Mouse (Mus musculus) forebrain, embryonic 11.5 days (tissue): ENCODE measurements around the gene Dynlt1c. TPM values are rescaled to one million over a fixed set of nuclear protein-coding genes. Genes with fewer than 3 reads are reported as not detected.
"Not testable (repeated sequence)": the region's sequence is repeated elsewhere in the genome, so short reads cannot be mapped to it uniquely, and the experiment has no call there.

ENCODE experiments used
- ATAC-seq: fragments of 200-750 bp; cut with Nextera tagmentation; replicated peaks from 2 replicates; pipeline ENCODE4 v1.8.0; 2017; ENCODE audit warnings: moderate TSS enrichment; ENCODE audit not compliant: low FRiP score
- DNase-seq: peaks from one replicate; pipeline ENCODE4 v3.0.0-alpha.2; 2017; ENCODE audit warnings: low spot score
- H3K27ac ChIP-seq: fragments of 300-500 bp; sonication (generic); 2 replicates; pipeline ENCODE4 v1.5.1; 2014; ENCODE audit warnings: low read depth, low read length
- H3K27me3 ChIP-seq: fragments of 300-500 bp; sonication (generic); 2 replicates; pipeline ENCODE4 v1.6.1; 2014; ENCODE audit warnings: mild to moderate bottlenecking, low read length, mixed read lengths; ENCODE audit not compliant: control insufficient read depth, insufficient read depth
- H3K36me3 ChIP-seq: fragments of 300-500 bp; sonication (generic); 2 replicates; pipeline ENCODE4 v1.6.1; 2014; ENCODE audit warnings: mild to moderate bottlenecking, low read length, moderate library complexity, mixed read lengths; ENCODE audit not compliant: control insufficient read depth, insufficient read depth
- H3K4me1 ChIP-seq: fragments of 300-500 bp; sonication (generic); replicated peaks from 2 replicates; pipeline ENCODE4 v1.6.1; 2014; ENCODE audit warnings: low read length, mixed read lengths; ENCODE audit not compliant: control insufficient read depth, insufficient read depth
- H3K4me2 ChIP-seq: fragments of 300-500 bp; sonication (generic); 2 replicates; pipeline ENCODE4 v1.6.1; 2014; ENCODE audit warnings: low read depth, mild to moderate bottlenecking, low read length, moderate library complexity, mixed read lengths; ENCODE audit not compliant: severe bottlenecking
- H3K4me3 ChIP-seq: fragments of 300-500 bp; sonication (generic); 2 replicates; pipeline ENCODE4 v1.5.1; 2014; ENCODE audit warnings: low read depth, low read length
- H3K9ac ChIP-seq: fragments of 300-500 bp; sonication (generic); 2 replicates; pipeline ENCODE4 v1.6.1; 2014; ENCODE audit warnings: low read length
- H3K9me3 ChIP-seq: fragments of 300-500 bp; sonication (generic); 2 replicates; pipeline ENCODE4 v1.6.1; 2016; ENCODE audit warnings: low read length, mixed read lengths; ENCODE audit not compliant: control insufficient read depth
- WGBS: fragments of 180-500 bp; shearing (Covaris S2); extraction: QIAGEN DNeasy Blood & Tissue Kit; methylation state at CpG from one replicate; pipeline ENCODE4 v1.1.7; 2014; 5-methylcytosine and 5-hydroxymethylcytosine counted together
- polyA plus RNA-seq: library from polyadenylated mRNA; unstranded; fragments of >200 nt; fragmentation: Nextera tagmentation; extraction: Ambion mirVana; gene quantifications from 2 replicates; pipeline ENCODE4 v1.2.1, GENCODE M21; 2014

Dynlt1c gene
- polyA plus RNA-seq, 1 experiment from 2014 or later: 36.5 TPM

DNA sequence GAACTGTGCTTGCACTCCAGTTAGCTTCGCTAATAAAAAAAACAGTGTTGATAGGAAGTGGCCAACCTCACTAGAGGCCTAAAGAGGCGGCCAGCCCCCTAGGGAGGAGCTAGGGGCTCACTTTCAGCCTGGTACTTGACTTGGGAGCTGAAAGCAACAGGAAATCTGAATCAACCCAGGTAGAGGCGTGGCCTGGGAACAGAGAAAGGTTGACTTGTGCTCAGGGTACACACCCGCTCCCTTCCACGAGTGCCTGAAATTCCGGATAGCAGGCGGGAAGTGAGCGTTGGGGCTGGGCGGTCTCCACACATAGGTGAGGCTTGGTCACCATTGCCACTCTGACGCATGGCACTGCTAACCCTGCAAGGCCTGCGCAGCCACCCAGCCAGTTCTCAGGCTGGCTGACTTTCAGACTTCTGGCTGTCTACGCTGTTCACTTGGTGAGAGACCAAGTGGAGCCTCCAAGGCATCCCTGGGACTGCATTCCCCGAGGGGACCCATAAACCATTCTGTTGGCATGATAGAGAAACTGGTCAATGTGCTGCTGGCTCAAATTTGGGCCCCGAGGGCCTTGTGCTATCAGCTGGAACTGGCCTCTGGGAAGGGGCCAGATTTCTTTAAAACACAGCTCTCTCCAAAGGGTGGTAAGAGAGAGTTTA lies 39.4 kb downstream of the Dynlt1c start:
- H3K4me1 ChIP-seq, ATAC-seq, H3K27ac ChIP-seq, H3K4me3 ChIP-seq, H3K9ac ChIP-seq, H3K36me3 ChIP-seq, DNase-seq, H3K4me2 ChIP-seq, H3K9me3 ChIP-seq, H3K27me3 ChIP-seq: not testable (repeated sequence)
- 83% methylated on average over 14 of the region's 14 CpGs for WGBS

GRCm38 (mm10) chr17:6644210-6644609 lies 42.7 kb downstream of the Dynlt1c start:
- not testable (repeated sequence) for H3K4me1 ChIP-seq, H3K9ac ChIP-seq, H3K27me3 ChIP-seq, H3K4me3 ChIP-seq, H3K36me3 ChIP-seq, H3K27ac ChIP-seq, H3K4me2 ChIP-seq, H3K9me3 ChIP-seq, DNase-seq, ATAC-seq
- 92% methylated on average over 9 of the region's 9 CpGs for WGBS

DNA sequence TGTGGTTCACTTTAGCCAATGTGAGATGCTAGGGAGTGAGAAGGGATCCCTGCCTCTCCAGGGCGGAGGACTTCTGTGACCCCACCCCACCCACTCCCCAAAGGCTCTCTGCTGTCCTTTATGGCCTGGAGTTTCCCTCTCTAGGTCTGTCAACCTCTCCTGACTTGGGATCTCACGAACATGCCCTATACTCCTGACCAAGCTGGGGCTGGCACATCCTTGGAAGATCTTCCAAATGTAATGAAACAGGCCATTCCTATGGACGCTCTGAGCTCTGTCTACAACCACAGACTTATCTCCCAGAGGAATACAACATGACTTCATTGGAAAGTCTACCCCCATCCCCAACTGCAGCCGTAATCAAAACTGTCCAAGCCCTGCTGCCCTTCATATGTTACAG lies 43.2 kb downstream of the Dynlt1c start:
- not testable (repeated sequence) for H3K9me3 ChIP-seq, H3K4me1 ChIP-seq, H3K27ac ChIP-seq, H3K27me3 ChIP-seq, DNase-seq, H3K4me3 ChIP-seq, H3K4me2 ChIP-seq, H3K36me3 ChIP-seq, H3K9ac ChIP-seq, ATAC-seq
- 91% methylated on average over 4 of the region's 4 CpGs for WGBS

GRCm38 (mm10) chr17:6645668-6646067 lies 44.2 kb downstream of the Dynlt1c start:
- H3K4me1 ChIP-seq, H3K9ac ChIP-seq, H3K4me2 ChIP-seq, H3K4me3 ChIP-seq, H3K36me3 ChIP-seq, H3K9me3 ChIP-seq, H3K27me3 ChIP-seq, DNase-seq, ATAC-seq, H3K27ac ChIP-seq: not testable (repeated sequence)
- WGBS: 91% methylated on average over 3 of the region's 4 CpGs

- not testable (repeated sequence) for H3K4me2 ChIP-seq, H3K27me3 ChIP-seq, H3K4me1 ChIP-seq, H3K36me3 ChIP-seq, ATAC-seq, H3K9ac ChIP-seq, H3K9me3 ChIP-seq, H3K27ac ChIP-seq, H3K4me3 ChIP-seq, DNase-seq
- 92% methylated on average over 8 of the region's 8 CpGs for WGBS
These were observed 45.4 kb downstream of the Dynlt1c start for GRCm38 (mm10) chr17:6646841-6647240.

GRCm38 (mm10) chr17:6647452-6647851 lies 46.0 kb downstream of the Dynlt1c start:
- not testable (repeated sequence) for H3K27me3 ChIP-seq, H3K4me1 ChIP-seq, H3K4me2 ChIP-seq, H3K36me3 ChIP-seq, H3K27ac ChIP-seq, H3K9ac ChIP-seq, H3K4me3 ChIP-seq, DNase-seq, H3K9me3 ChIP-seq, ATAC-seq
- WGBS: 86% methylated on average over 3 of the region's 3 CpGs

GRCm38 (mm10) chr17:6650904-6651565 lies 49.6 kb downstream of the Dynlt1c start:
- not testable (repeated sequence) for DNase-seq, ATAC-seq, H3K27ac ChIP-seq, H3K4me3 ChIP-seq, H3K9ac ChIP-seq, H3K27me3 ChIP-seq, H3K36me3 ChIP-seq, H3K4me1 ChIP-seq, H3K9me3 ChIP-seq, H3K4me2 ChIP-seq
- 87% methylated on average over 4 of the region's 7 CpGs for WGBS

DNA sequence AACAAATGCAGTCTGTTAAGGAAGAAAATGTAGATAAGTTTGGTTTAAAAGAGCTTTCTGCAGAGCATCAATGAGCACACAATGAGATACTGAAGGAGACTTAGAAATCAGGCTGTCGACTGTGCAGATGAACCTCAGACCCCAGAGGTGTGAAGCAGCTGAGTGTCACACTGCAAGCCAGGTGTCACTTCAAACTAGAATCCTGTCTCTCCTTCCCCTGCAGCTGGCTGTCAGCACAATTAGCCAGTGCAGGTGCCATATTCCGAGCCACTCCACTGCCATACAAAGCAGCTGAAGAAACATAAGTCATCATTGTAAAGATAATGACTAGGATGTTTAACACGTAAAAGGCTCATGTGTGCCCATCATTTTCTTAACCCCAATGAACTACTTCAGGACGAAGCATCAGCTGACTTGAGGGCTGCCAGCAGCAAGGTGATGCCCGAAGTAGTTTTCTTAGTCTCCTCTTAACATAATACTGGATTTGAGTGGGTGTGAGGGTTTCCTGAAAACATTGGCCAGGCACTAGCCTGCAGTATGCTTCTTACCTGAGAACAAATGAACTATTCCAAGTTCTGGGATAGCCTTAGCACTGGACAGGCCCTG lies 52.0 kb downstream of the Dynlt1c start:
- H3K9me3 ChIP-seq, H3K4me2 ChIP-seq, H3K9ac ChIP-seq, H3K27me3 ChIP-seq, H3K4me3 ChIP-seq, DNase-seq, ATAC-seq, H3K36me3 ChIP-seq, H3K27ac ChIP-seq, H3K4me1 ChIP-seq: not testable (repeated sequence)
- 94% methylated on average over 4 of the region's 5 CpGs for WGBS
